Mouse (Mus musculus): Measurements from ENCODE around the gene Gabrb1. TPM values are rescaled to one million over a fixed set of nuclear protein-coding genes. Genes with fewer than 3 reads are reported as not detected.

Gene Gabrb1
- total RNA-seq, 1 experiment: 0.04 TPM

DNA sequence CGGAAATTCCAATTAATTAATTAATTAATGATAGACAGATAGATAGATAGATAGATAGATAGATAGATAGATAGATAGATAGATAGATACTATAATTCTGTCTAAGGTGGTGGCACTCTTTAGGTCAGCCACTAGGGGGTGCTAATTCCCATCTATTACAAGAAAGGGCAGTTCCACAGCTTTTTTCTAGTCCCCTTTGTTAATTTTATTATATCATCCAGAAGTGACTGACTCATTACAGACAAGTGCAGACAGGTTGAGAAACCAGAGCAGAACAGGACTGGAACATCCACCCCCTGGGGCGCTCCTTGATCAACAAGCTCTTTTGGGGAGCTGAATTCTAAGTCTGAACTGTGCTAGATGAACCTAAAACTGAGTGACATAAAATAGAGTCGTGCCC, 514.8 kb downstream of the Gabrb1 start:
- Histone ChIP-seq H3K4me1 (ENCODE audit: control insufficient read depth in 2 of 2, insufficient read depth in 2 of 2, low read length in 2 of 2, poor library complexity in 1 of 2) (peaks cover 0 to 4% of the 10 kb centered on the region in 2 experiments; a peak in 1 of 4 replicates), H3K9ac (ENCODE audit: insufficient read depth, low read depth, low read length, poor library complexity, severe bottlenecking) (no peak overlapping the region), H3K27ac (ENCODE audit: insufficient read depth, low read depth, low read length, poor library complexity, severe bottlenecking) (no peak overlapping the region), H3K4me3 (ENCODE audit: insufficient read depth in 1 of 2, low read depth in 1 of 2, low read length in 2 of 2, poor library complexity in 1 of 2, severe bottlenecking in 1 of 2) (no peak overlapping the region), H3K9me3 (ENCODE audit: control insufficient read depth, insufficient read depth, low read depth, low read length) (no peaks in the 10 kb centered on the region), H3K36me3 (ENCODE audit: control insufficient read depth, insufficient read depth, low read length, poor library complexity, severe bottlenecking) (no peaks in the 10 kb centered on the region)
- peak; percentile 20 for DNase-seq (ENCODE audit: low read depth, low spot score)
- in situ Hi-C loops (cut with MboI; ENCODE audit: low sequenced_read_pairs in 2 of 2, unreplicated experiment in 2 of 2): loop anchor here in 1 of 2 experiments (10.0 kb wide), 1 partner anchor 92 kb away; no protein-coding TSS in a partner anchor
- no peak for TF ChIP-seq ZNF384 (IDR thresholded peaks at IDR 0.05; ENCODE audit: low read depth, low read length)
- TF ChIP-seq MAFK (IDR thresholded peaks at IDR 0.05; ENCODE audit: insufficient read depth, low read depth, low read length): no peak
- TF ChIP-seq HCFC1 (IDR thresholded peaks at IDR 0.05; ENCODE audit: borderline replicate concordance, insufficient read depth, low read length): no peak
- no peak for TF ChIP-seq ZC3H11A (IDR thresholded peaks at IDR 0.05; ENCODE audit: borderline replicate concordance, low read depth, low read length)
- TF ChIP-seq CHD2 (IDR thresholded peaks at IDR 0.05; ENCODE audit: low read depth, low read length): no peak

GRCm38 (mm10) chr5:72173521-72173920, 515.6 kb downstream of the Gabrb1 start:
- in situ Hi-C loops (cut with MboI; ENCODE audit: low sequenced_read_pairs in 2 of 2, unreplicated experiment in 2 of 2): loop anchor here in 1 of 2 experiments (10.0 kb wide), 1 partner anchor 91 kb away; no protein-coding TSS in a partner anchor

DNA sequence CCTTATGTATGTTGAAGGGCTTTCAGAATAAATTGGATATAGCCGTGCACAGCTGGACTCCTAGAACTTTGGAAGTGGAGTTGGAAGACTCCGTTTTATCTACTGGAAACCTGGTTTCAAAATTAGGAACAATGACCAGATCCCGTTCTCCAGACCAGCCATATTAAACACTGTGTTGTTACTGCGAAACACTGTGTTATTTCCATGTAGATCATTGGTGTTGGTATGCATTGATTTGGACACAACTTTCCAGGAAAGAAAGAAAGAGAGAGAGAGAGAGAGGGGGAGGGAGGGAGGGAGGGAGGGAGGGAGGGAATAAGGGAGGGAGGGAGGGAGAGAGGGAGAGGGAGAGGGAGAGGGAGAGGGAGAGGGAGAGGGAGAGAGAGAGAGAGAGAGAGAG, 517.1 kb downstream of the Gabrb1 start:
- H3K27ac ChIP-seq (ENCODE audit: insufficient read depth, low read depth, low read length, poor library complexity, severe bottlenecking): no peak overlapping the region
- H3K36me3 ChIP-seq (ENCODE audit: control insufficient read depth, insufficient read depth, low read length, poor library complexity, severe bottlenecking): no peaks in the 10 kb centered on the region
- H3K9me3 ChIP-seq (ENCODE audit: control insufficient read depth, insufficient read depth, low read depth, low read length): no peaks in the 10 kb centered on the region
- no peak overlapping the region for H3K9ac ChIP-seq (ENCODE audit: insufficient read depth, low read depth, low read length, poor library complexity, severe bottlenecking)
- H3K4me1 ChIP-seq (ENCODE audit: control insufficient read depth in 2 of 2, insufficient read depth in 2 of 2, low read length in 2 of 2, poor library complexity in 1 of 2): peaks cover 0 to 4% of the 10 kb centered on the region in 2 experiments; a peak in 1 of 4 replicates
- no peak overlapping the region for H3K4me3 ChIP-seq (ENCODE audit: insufficient read depth in 1 of 2, low read depth in 1 of 2, low read length in 2 of 2, poor library complexity in 1 of 2, severe bottlenecking in 1 of 2)
- TF ChIP-seq ZC3H11A (IDR thresholded peaks at IDR 0.05; ENCODE audit: borderline replicate concordance, low read depth, low read length): no peak
- no peak for TF ChIP-seq ZNF384 (IDR thresholded peaks at IDR 0.05; ENCODE audit: low read depth, low read length)
- TF ChIP-seq MAFK (IDR thresholded peaks at IDR 0.05; ENCODE audit: insufficient read depth, low read depth, low read length): no peak
- TF ChIP-seq HCFC1 (IDR thresholded peaks at IDR 0.05; ENCODE audit: borderline replicate concordance, insufficient read depth, low read length): no peak
- no peak for TF ChIP-seq CHD2 (IDR thresholded peaks at IDR 0.05; ENCODE audit: low read depth, low read length)
- no peak for DNase-seq (ENCODE audit: low read depth, low spot score)
- in situ Hi-C loops (cut with MboI; ENCODE audit: low sequenced_read_pairs in 2 of 2, unreplicated experiment in 2 of 2): loop anchor here in 1 of 2 experiments (10.0 kb wide), 1 partner anchor 90 kb away; no protein-coding TSS in a partner anchor

More at GRCm38 (mm10) chr5:72173521-72173920, 515.6 kb downstream of the Gabrb1 start:
- Histone ChIP-seq H3K4me3 (ENCODE audit: insufficient read depth in 1 of 2, low read depth in 1 of 2, low read length in 2 of 2, poor library complexity in 1 of 2, severe bottlenecking in 1 of 2) (no peak overlapping the region), H3K27ac (ENCODE audit: insufficient read depth, low read depth, low read length, poor library complexity, severe bottlenecking) (no peak overlapping the region), H3K36me3 (ENCODE audit: control insufficient read depth, insufficient read depth, low read length, poor library complexity, severe bottlenecking) (no peaks in the 10 kb centered on the region), H3K4me1 (ENCODE audit: control insufficient read depth in 2 of 2, insufficient read depth in 2 of 2, low read length in 2 of 2, poor library complexity in 1 of 2) (peaks cover 0 to 4% of the 10 kb centered on the region in 2 experiments; a peak in 1 of 4 replicates), H3K9ac (ENCODE audit: insufficient read depth, low read depth, low read length, poor library complexity, severe bottlenecking) (no peak overlapping the region), H3K9me3 (ENCODE audit: control insufficient read depth, insufficient read depth, low read depth, low read length) (no peaks in the 10 kb centered on the region)
- DNase-seq (ENCODE audit: low read depth, low spot score): no peak
- TF ChIP-seq ZC3H11A (IDR thresholded peaks at IDR 0.05; ENCODE audit: borderline replicate concordance, low read depth, low read length) (no peak), HCFC1 (IDR thresholded peaks at IDR 0.05; ENCODE audit: borderline replicate concordance, insufficient read depth, low read length) (no peak), CHD2 (IDR thresholded peaks at IDR 0.05; ENCODE audit: low read depth, low read length) (no peak), MAFK (IDR thresholded peaks at IDR 0.05; ENCODE audit: insufficient read depth, low read depth, low read length) (no peak), ZNF384 (IDR thresholded peaks at IDR 0.05; ENCODE audit: low read depth, low read length) (no peak)

- H3K9me3 ChIP-seq (ENCODE audit: control insufficient read depth, insufficient read depth, low read depth, low read length): no peaks in the 10 kb centered on the region
- peaks cover 0 to 4% of the 10 kb centered on the region in 2 experiments; a peak in 1 of 4 replicates for H3K4me1 ChIP-seq (ENCODE audit: control insufficient read depth in 2 of 2, insufficient read depth in 2 of 2, low read length in 2 of 2, poor library complexity in 1 of 2)
- no peak for DNase-seq (ENCODE audit: low read depth, low spot score)
- in situ Hi-C loops (cut with MboI; ENCODE audit: low sequenced_read_pairs in 2 of 2, unreplicated experiment in 2 of 2): loop anchor here in 1 of 2 experiments (10.0 kb wide), 1 partner anchor 89 kb away; no protein-coding TSS in a partner anchor
- TF ChIP-seq ZC3H11A (IDR thresholded peaks at IDR 0.05; ENCODE audit: borderline replicate concordance, low read depth, low read length) (no peak), CHD2 (IDR thresholded peaks at IDR 0.05; ENCODE audit: low read depth, low read length) (no peak), HCFC1 (IDR thresholded peaks at IDR 0.05; ENCODE audit: borderline replicate concordance, insufficient read depth, low read length) (no peak), ZNF384 (IDR thresholded peaks at IDR 0.05; ENCODE audit: low read depth, low read length) (no peak), MAFK (IDR thresholded peaks at IDR 0.05; ENCODE audit: insufficient read depth, low read depth, low read length) (no peak)
- no peaks in the 10 kb centered on the region for H3K36me3 ChIP-seq (ENCODE audit: control insufficient read depth, insufficient read depth, low read length, poor library complexity, severe bottlenecking)
- H3K4me3 ChIP-seq (ENCODE audit: insufficient read depth in 1 of 2, low read depth in 1 of 2, low read length in 2 of 2, poor library complexity in 1 of 2, severe bottlenecking in 1 of 2): no peak overlapping the region
- H3K9ac ChIP-seq (ENCODE audit: insufficient read depth, low read depth, low read length, poor library complexity, severe bottlenecking): no peak overlapping the region
- H3K27ac ChIP-seq (ENCODE audit: insufficient read depth, low read depth, low read length, poor library complexity, severe bottlenecking): no peak overlapping the region
These were observed 517.6 kb downstream of the Gabrb1 start for GRCm38 (mm10) chr5:72175530-72175929.

Data from ES-E14 (cell line).